Mouse (Mus musculus): ENCODE measurements around the gene Agbl5.

Gene Agbl5

DNA sequence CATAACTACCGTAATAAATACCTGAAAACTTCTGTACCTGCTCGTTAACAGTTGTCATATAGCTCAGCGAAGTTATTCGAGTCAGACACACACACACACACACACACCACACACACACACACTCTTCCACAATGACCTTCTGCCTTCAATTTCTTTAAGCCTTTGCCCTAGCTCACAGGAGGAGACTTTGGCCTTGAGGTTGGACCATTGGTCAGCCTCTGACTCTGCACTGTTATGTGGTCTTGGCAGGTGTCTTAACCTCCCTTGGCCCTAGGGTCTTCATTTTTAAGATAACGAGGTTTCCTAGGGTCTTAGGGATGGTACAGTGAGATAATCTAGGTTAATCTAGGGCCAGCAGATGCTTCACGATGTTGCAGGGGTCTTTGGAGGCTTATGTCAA lies 55.9 kb downstream of the Agbl5 start:
- in situ Hi-C loops (cut with MboI; ENCODE audit: unreplicated experiment in 2 of 2): no loop called here

- in situ Hi-C loops (cut with MboI; ENCODE audit: unreplicated experiment in 2 of 2): no loop called here
Observed at GRCm38 (mm10) chr5:30944956-30945781, 56.7 kb downstream of the Agbl5 start, which contains the start of gene Cgref1. Gene Cgref1, minus strand, starts transcription at chr5:30945591.

DNA sequence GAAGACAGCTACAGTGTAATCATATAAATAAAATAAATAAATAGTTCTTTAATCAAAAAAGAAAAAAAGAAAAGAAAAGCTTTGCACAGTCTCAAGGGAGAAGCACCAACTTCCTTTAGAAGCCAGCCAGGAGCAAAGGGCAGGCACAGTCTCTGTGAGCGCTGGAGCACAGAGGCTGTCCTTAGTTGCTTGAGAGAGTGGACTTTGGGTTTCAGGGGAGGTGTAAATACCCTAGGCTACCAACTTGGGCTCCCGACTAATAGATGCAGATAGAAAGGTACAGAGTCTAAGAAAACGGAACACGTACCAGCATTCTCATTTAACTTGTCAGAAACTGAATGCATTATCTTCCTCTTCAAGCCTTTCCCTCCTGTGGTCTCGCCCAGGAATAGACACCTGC lies 60.1 kb downstream of the Agbl5 start:
- in situ Hi-C loops (cut with MboI; ENCODE audit: unreplicated experiment in 2 of 2): no loop called here

DNA sequence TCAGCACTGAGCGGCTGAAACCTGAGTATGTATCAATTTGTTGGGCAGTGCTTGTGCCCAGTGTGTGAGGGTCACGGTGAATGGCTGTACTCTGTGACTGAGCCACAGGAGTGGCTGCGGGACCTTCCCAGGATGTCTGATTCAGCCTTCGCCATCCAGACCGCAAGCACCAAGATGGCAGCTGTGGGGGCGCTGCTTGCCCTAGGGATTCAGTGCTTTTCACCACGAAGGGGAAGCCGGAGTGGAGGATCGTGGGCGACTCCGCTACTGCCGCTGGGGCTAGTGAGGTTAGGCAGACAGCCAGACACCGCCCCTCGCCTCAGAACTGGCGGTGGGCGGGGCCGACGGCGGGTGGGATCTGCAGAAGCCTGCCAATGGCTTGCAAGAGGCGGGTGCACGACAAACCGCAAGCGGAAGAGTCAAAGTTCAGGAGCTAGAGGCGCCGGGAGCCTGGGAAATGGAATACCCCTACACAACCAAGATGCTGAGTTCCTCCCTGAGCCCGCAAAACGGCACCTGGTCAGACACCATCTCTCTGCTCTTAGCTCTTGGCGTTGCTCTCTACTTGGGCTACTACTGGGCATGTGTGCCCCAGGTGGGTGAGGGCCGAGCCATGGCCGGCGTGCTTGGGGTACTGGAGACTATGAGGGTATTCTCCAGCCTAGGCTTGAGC lies 61.3 kb downstream of the Agbl5 start:
- in situ Hi-C loops (cut with MboI; ENCODE audit: unreplicated experiment in 2 of 2): no loop called here

DNA sequence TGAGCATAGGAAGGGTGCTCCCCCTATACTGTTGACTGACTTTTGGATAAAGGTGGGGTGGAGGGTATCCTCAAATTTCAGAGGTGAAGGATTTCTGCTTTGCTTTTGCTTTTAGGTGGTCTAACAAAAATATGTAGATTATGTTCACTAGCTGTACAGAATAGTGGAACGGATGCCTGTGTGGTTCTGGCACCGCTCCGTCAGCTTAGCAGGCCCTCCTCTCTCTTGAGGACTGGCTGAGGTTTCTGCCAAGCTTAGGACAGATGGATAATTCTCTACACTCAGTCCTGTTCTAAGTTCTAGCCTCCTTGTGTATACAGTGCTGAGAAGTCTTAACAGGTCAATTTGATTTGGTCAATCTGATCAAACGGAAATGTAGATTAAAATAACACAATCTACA lies 62.0 kb downstream of the Agbl5 start:
- in situ Hi-C loops (cut with MboI; ENCODE audit: unreplicated experiment in 2 of 2): no loop called here

- in situ Hi-C loops (cut with MboI; ENCODE audit: unreplicated experiment in 2 of 2): no loop called here
Observed at GRCm38 (mm10) chr5:30950922-30951321, 62.4 kb downstream of the Agbl5 start.

- in situ Hi-C loops (cut with MboI; ENCODE audit: unreplicated experiment in 2 of 2): no loop called here
Observed at GRCm38 (mm10) chr5:30951706-30952105, 63.2 kb downstream of the Agbl5 start.

DNA sequence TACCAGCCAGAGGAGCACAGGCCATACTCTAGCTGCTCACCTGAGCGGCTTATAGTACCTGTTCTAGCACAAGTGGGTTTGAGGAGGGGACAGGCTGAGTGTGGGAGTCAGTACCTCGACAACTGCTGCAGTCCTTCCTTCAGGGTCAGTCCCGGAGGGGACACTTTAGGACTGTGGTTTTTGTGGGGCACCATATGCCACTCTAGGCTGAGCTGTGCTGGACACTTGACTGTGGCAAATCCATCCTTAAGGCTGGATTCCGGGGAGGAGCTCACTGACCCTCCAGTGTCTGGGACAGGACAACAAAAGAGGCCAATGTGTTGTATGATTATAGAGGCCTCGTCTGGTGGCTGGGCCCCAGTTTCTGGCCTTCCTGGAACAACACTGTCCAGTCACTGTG lies 64.1 kb downstream of the Agbl5 start:
- in situ Hi-C loops (cut with MboI; ENCODE audit: unreplicated experiment in 2 of 2): no loop called here

DNA sequence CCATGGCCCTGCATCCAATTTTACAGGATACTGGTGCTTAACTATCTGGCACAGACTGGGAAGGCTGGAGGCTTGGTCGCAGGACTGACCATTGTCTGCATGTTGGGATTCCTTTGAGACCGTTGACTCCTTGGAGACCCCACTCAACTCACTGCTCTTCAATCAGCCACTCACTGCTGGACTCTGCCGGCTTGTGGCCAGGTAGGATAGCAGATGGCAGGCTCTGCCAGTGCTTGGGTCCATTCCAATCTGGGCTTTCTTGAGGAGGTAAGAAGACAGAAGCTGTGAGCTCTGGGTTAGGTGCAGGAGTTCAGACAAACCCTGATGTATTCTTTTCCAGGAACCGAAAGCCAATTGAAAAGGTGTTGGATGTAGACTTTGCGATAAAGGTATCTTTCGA lies 65.6 kb downstream of the Agbl5 start:
- in situ Hi-C loops (cut with MboI; ENCODE audit: unreplicated experiment in 2 of 2): no loop called here

DNA sequence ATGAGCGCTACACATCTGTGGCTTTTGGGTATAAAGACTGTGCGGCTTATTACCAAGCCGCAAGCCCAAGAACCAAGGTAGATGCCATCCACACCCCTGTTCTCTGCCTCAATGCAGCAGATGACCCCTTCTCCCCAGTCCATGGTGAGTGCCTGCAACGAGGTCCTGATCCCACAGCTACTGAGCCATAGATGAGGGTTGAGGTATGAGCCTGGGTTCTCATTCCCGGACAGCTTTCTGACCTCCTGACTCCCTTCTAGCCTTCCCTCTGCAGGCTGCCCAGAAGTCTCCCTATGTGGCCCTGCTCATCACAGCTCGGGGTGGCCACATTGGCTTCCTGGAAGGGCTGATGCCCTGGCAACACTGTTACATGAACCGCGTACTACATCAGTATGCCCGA lies 66.1 kb downstream of the Agbl5 start:
- in situ Hi-C loops (cut with MboI; ENCODE audit: unreplicated experiment in 2 of 2): no loop called here

- in situ Hi-C loops (cut with MboI; ENCODE audit: unreplicated experiment in 2 of 2): no loop called here
Observed at GRCm38 (mm10) chr5:30955751-30956150, 67.3 kb downstream of the Agbl5 start.

All from v-Abl transformed pro-B cells (cell line).